Mouse (Mus musculus) forebrain, embryonic 15.5 days (tissue): ENCODE data around the gene Pan2. TPM values are rescaled to one million over a fixed set of nuclear protein-coding genes. Genes with fewer than 3 reads are reported as not detected.
"Not testable (repeated sequence)": the region's sequence is repeated elsewhere in the genome, so short reads cannot be mapped to it uniquely, and the experiment has no call there.

ENCODE experiments used
- ATAC-seq: fragments of 200-750 bp; cut with Nextera tagmentation; replicated peaks from 2 replicates; pipeline ENCODE4 v1.8.0; 2017; ENCODE audit warnings: mild to moderate bottlenecking, moderate TSS enrichment, moderate library complexity
- H3K27ac ChIP-seq: fragments of 300-500 bp; sonication (generic); replicated peaks from 2 replicates; pipeline ENCODE4 v1.5.1; 2015; ENCODE audit warnings: mild to moderate bottlenecking, inconsistent platforms
- H3K27me3 ChIP-seq: fragments of 300-500 bp; sonication (generic); 2 replicates; pipeline ENCODE4 v1.6.1; 2015; ENCODE audit warnings: inconsistent platforms
- H3K36me3 ChIP-seq: fragments of 300-500 bp; sonication (generic); 2 replicates; pipeline ENCODE4 v1.6.1; 2015; ENCODE audit warnings: mild to moderate bottlenecking, inconsistent platforms
- H3K4me1 ChIP-seq: fragments of 300-500 bp; sonication (generic); 2 replicates; pipeline ENCODE4 v1.6.1; 2015; ENCODE audit warnings: inconsistent platforms
- H3K4me2 ChIP-seq: fragments of 300-500 bp; sonication (generic); replicated peaks from 2 replicates; pipeline ENCODE4 v1.6.1; 2015; ENCODE audit warnings: mild to moderate bottlenecking, inconsistent platforms
- H3K4me3 ChIP-seq: fragments of 300-500 bp; sonication (generic); 2 replicates; pipeline ENCODE4 v1.5.1; 2015; ENCODE audit warnings: mild to moderate bottlenecking, inconsistent platforms
- H3K9ac ChIP-seq: fragments of 300-500 bp; sonication (generic); replicated peaks from 2 replicates; pipeline ENCODE4 v1.6.1; 2015; ENCODE audit warnings: mild to moderate bottlenecking, inconsistent platforms
- H3K9me3 ChIP-seq: fragments of 300-500 bp; sonication (generic); 2 replicates; pipeline ENCODE4 v1.6.1; 2016; ENCODE audit warnings: inconsistent platforms
- WGBS: fragments of 180-500 bp; shearing (Covaris S2); methylation state at CpG from one replicate; pipeline ENCODE4 v1.1.7; 2015; ENCODE audit warnings: mixed read lengths; 5-methylcytosine and 5-hydroxymethylcytosine counted together
- polyA plus RNA-seq: library from polyadenylated mRNA; unstranded; fragments of >200 nt; fragmentation: Nextera tagmentation; extraction: Ambion mirVana; gene quantifications from 2 replicates; pipeline ENCODE4 v1.2.1, GENCODE M21; 2015

The Pan2 gene
- polyA plus RNA-seq, result 27.6 and 30.9 TPM in 2 replicates

GRCm38 (mm10) chr10:128303126-128304021 is at the start of gene Pan2:
Gene Pan2, plus strand, starts transcription at chr10:128303335.
- 2% methylated on average over 37 of the region's 37 CpGs for WGBS
- Histone ChIP-seq H3K4me3 (peak within 1 kb of the TSS; percentile 70), H3K9ac (peak within 1 kb of the TSS; percentile 80), H3K27me3 (no peaks in the 10 kb centered on the region), H3K36me3 (peaks cover under 1% of the 10 kb centered on the region; the same call in 1 of the 2 replicates), H3K4me2 (peak within 1 kb of the TSS; percentile 87), H3K27ac (peak within 1 kb of the TSS; percentile 99), H3K9me3 (no peaks in the 10 kb centered on the region), H3K4me1 (peaks cover 18% of the 10 kb centered on the region)
- ATAC-seq, result peak; percentile 99

GRCm38 (mm10) chr10:128253677-128254255 is 49.4 kb upstream of the Pan2 start, which contains the start of gene Apon:
Gene Apon, plus strand, starts transcription at chr10:128254096.
- H3K27ac ChIP-seq, result no peak within 1 kb of the TSS
- H3K9me3 ChIP-seq, result no peaks in the 10 kb centered on the region
- H3K36me3 ChIP-seq, result peaks cover 30% of the 10 kb centered on the region
- no peaks in the 10 kb centered on the region for H3K27me3 ChIP-seq
- 83% methylated on average over 4 of the region's 4 CpGs for WGBS
- no peak within 1 kb of the TSS for H3K4me2 ChIP-seq
- no peak within 1 kb of the TSS for H3K9ac ChIP-seq
- no peaks in the 10 kb centered on the region for H3K4me1 ChIP-seq
- no peak within 1 kb of the TSS for H3K4me3 ChIP-seq
- ATAC-seq, result no peak

GRCm38 (mm10) chr10:128255925-128256324 is 47.2 kb upstream of the Pan2 start:
- H3K27ac ChIP-seq, result no peak overlapping the region
- H3K4me1 ChIP-seq, result no peaks in the 10 kb centered on the region
- H3K4me2 ChIP-seq, result no peak overlapping the region
- peaks cover 12% of the 10 kb centered on the region for H3K36me3 ChIP-seq
- no peak overlapping the region for H3K9ac ChIP-seq
- no peaks in the 10 kb centered on the region for H3K9me3 ChIP-seq
- ATAC-seq, result no peak
- no peaks in the 10 kb centered on the region for H3K27me3 ChIP-seq
- WGBS, result 93% methylated on average over 8 of the region's 8 CpGs
- no peak overlapping the region for H3K4me3 ChIP-seq

DNA sequence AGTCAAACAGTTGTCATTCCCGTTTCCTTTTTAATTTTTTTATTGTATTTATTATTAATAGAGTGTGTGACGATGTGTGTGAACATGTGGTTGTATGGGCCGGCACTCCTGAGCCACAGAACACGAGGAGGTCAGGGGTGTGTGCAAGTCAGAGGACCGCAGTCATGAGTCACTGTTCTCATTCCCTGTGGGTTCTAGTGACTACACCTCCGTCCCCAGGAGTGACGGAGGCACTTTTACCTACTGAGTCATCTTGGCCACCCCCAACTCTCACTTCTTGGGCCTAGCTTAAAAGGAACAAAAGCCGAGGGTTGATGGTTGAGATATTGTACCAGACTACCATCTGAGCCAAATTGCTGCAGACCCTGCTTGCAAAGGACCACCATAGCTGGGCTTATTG is 46.8 kb upstream of the Pan2 start:
- H3K9ac ChIP-seq, result no peak overlapping the region
- WGBS, result 90% methylated on average over 8 of the region's 8 CpGs
- no peak overlapping the region for H3K4me2 ChIP-seq
- no peaks in the 10 kb centered on the region for H3K4me1 ChIP-seq
- ATAC-seq, result no peak
- no peaks in the 10 kb centered on the region for H3K9me3 ChIP-seq
- H3K27me3 ChIP-seq, result no peaks in the 10 kb centered on the region
- H3K36me3 ChIP-seq, result peaks cover 11% of the 10 kb centered on the region
- no peak overlapping the region for H3K27ac ChIP-seq
- H3K4me3 ChIP-seq, result no peak overlapping the region

- Histone ChIP-seq H3K27ac (no peak overlapping the region), H3K9me3 (no peaks in the 10 kb centered on the region), H3K9ac (no peak overlapping the region), H3K4me1 (no peaks in the 10 kb centered on the region), H3K4me3 (no peak overlapping the region), H3K4me2 (no peak overlapping the region), H3K27me3 (no peaks in the 10 kb centered on the region), H3K36me3 (no peaks in the 10 kb centered on the region)
- WGBS, result 91% methylated on average over 4 of the region's 4 CpGs
- no peak for ATAC-seq
Measured at GRCm38 (mm10) chr10:128258953-128259352, 44.2 kb upstream of the Pan2 start.

- H3K4me3 ChIP-seq, result no peak overlapping the region
- no peak overlapping the region for H3K9ac ChIP-seq
- no peaks in the 10 kb centered on the region for H3K27me3 ChIP-seq
- H3K4me1 ChIP-seq, result no peaks in the 10 kb centered on the region
- no peak for ATAC-seq
- H3K36me3 ChIP-seq, result no peaks in the 10 kb centered on the region
- no peak overlapping the region for H3K4me2 ChIP-seq
- no peaks in the 10 kb centered on the region for H3K9me3 ChIP-seq
- WGBS, result 93% methylated on average over 5 of the region's 5 CpGs
- H3K27ac ChIP-seq, result no peak overlapping the region
Measured at GRCm38 (mm10) chr10:128259946-128260345, 43.2 kb upstream of the Pan2 start.

- not testable (repeated sequence) for ATAC-seq
- WGBS, result 94% methylated on average over 7 of the region's 7 CpGs
Measured at GRCm38 (mm10) chr10:128260376-128260775, 42.8 kb upstream of the Pan2 start.

DNA sequence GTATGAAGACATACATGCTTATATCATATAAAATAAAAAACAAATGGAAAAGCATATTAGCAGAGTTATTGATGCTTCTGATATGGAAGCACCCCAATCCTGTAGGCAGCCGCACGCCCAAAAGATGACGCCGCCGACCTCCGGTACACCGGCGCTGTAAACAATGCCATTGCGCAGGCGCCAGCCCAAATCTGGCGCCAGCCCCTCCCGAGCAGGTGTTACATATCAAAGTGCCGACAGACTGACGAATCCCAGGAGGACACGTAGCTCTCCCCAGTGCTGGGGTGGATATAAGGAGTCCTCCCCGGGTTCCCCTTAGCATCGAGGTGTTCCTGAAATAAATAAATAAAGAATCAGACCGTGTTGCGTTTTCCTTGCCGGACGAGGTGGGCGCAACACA is 40.8 kb upstream of the Pan2 start:
- Histone ChIP-seq H3K4me1 (no peaks in the 10 kb centered on the region), H3K4me2 (no peak overlapping the region), H3K4me3 (no peak overlapping the region), H3K36me3 (no peaks in the 10 kb centered on the region), H3K9ac (no peak overlapping the region), H3K9me3 (no peaks in the 10 kb centered on the region), H3K27me3 (no peaks in the 10 kb centered on the region), H3K27ac (no peak overlapping the region)
- WGBS, result 83% methylated on average over 22 of the region's 22 CpGs
- no peak for ATAC-seq

More at GRCm38 (mm10) chr10:128260376-128260775, 42.8 kb upstream of the Pan2 start:
- not testable (repeated sequence) for H3K4me3 ChIP-seq, H3K27me3 ChIP-seq, H3K4me1 ChIP-seq, H3K9ac ChIP-seq, H3K9me3 ChIP-seq, H3K4me2 ChIP-seq, H3K36me3 ChIP-seq, H3K27ac ChIP-seq

DNA sequence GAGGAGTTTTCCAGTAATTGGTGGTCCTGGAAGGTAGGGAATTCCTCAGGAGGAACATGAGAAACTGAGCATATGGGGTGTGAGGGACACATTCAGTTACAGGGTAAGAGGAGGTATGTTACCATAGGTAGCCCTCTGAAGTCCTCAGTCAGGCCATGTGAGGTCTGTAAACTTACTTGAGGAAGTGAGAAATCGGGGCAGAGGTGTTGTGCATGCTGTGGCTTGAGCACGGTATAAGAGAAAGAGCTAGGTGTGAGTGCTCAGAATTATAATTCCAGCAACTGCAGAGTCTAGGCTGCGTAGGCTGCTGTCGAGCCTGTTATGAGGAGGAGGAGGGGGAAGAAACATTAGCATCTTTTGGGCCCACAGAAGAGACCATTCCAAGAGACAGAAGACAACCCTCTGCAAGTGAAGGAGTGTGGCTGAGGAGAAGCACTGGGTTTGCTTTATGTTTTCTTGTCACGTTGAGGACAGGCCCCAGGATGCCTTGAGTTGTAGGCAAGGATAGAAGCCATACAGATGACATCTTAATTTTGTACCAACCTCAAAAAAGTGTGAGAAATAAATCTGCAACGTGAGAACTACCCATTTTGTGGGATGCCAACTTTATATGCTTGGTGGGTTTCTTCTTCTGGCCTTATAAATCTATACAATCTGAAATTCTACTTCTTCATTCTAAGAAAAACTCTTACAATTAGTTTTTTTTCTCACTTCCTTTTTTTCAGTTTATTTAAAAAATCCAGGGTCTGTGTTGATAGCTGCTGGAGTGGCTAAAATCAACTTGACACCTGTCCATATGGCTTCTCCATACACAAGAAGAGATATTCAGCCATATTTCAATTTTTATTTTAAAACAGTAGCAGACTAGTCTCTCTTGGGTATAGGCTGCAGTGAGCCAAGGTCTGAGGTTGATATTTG is 39.5 kb upstream of the Pan2 start:
- 75% methylated on average over 6 of the region's 6 CpGs for WGBS
- Histone ChIP-seq H3K4me3 (no peak overlapping the region), H3K4me2 (no peak overlapping the region), H3K27me3 (no peaks in the 10 kb centered on the region), H3K9me3 (no peaks in the 10 kb centered on the region), H3K4me1 (no peaks in the 10 kb centered on the region), H3K9ac (no peak overlapping the region), H3K27ac (no peak overlapping the region), H3K36me3 (no peaks in the 10 kb centered on the region)
- ATAC-seq, result no peak

DNA sequence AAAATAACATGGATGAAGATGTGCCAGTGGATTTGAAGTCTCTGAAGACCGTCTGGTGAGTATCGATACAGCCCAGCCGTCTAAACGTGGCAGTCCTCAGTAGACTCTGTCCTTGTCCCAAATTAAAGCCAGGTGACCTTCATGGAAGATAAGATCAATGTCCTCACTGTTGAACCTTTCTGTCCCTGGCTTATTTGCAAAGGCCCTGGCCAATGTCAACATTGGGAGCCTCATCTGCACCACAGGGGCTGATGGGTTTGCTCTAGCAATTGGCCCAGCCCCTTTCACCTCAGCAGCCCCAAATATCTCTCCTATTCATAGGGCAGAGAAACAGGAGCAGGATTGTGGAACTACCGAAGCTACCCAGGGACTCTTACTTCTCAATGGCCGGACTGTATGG is 34.8 kb upstream of the Pan2 start, which contains the start of gene Apof:
Gene Apof, plus strand, starts transcription at position 301 of the 400 bp plus-strand sequence.
- Histone ChIP-seq H3K27me3 (no peaks in the 10 kb centered on the region), H3K9me3 (no peaks in the 10 kb centered on the region), H3K27ac (no peak within 1 kb of the TSS), H3K9ac (no peak within 1 kb of the TSS), H3K4me1 (peaks cover 11% of the 10 kb centered on the region), H3K36me3 (no peaks in the 10 kb centered on the region), H3K4me3 (no peak within 1 kb of the TSS), H3K4me2 (no peak within 1 kb of the TSS)
- no peak for ATAC-seq
- WGBS, result 86% methylated on average over 6 of the region's 6 CpGs

- no peak overlapping the region for H3K9ac ChIP-seq
- no peak overlapping the region for H3K27ac ChIP-seq
- no peaks in the 10 kb centered on the region for H3K9me3 ChIP-seq
- 91% methylated on average over 16 of the region's 16 CpGs for WGBS
- H3K4me1 ChIP-seq, result peaks cover 11% of the 10 kb centered on the region
- no peaks in the 10 kb centered on the region for H3K36me3 ChIP-seq
- no peaks in the 10 kb centered on the region for H3K27me3 ChIP-seq
- H3K4me2 ChIP-seq, result peak overlapping the region; percentile 52; the same call in 1 of the 2 replicates
- no peak for ATAC-seq
- H3K4me3 ChIP-seq, result peak overlapping the region; percentile 87; the same call in 1 of the 2 replicates
Measured at GRCm38 (mm10) chr10:128269206-128269910, 33.8 kb upstream of the Pan2 start.
